Mouse (Mus musculus) MEL (cell line): Measurements from ENCODE around the gene Rnf8. TPM values are rescaled to one million over a fixed set of nuclear protein-coding genes. Genes with fewer than 3 reads are reported as not detected.

ENCODE experiments used
- DNase-seq: peaks from one replicate; pipeline ENCODE4 v3.0.0; 2011; ENCODE audit warnings: low read depth, low spot score
- H3K27ac ChIP-seq: 2 replicates; pipeline ENCODE4 v1.5.1; 2012; ENCODE audit warnings: low read depth, mild to moderate bottlenecking, control low read depth, low read length, moderate library complexity; ENCODE audit not compliant: control insufficient read depth
- H3K27me3 ChIP-seq, 2 experiments: fragments of 150-350 bp in 1 of 2; sonication (generic) in 1 of 2; 2 replicates each; pipeline ENCODE4 v1.6.1; 2012; ENCODE audit warnings: low read length in 2 of 2, mild to moderate bottlenecking in 2 of 2, improper control_type of control experiment in 1 of 2, moderate library complexity in 1 of 2; ENCODE audit not compliant: insufficient read depth in 2 of 2, control insufficient read depth in 1 of 2
- H3K36me3 ChIP-seq, 2 experiments: 2 replicates each; pipeline ENCODE4 v1.6.1; 2012 to 2014; ENCODE audit warnings: low read length in 2 of 2, improper control_type of control experiment in 1 of 2, inconsistent platforms in 1 of 2, mild to moderate bottlenecking in 1 of 2; ENCODE audit not compliant: insufficient read depth in 2 of 2, control insufficient read depth in 1 of 2
- H3K4me1 ChIP-seq, 2 experiments: fragments of 150-350 bp in 1 of 2; sonication (generic) in 1 of 2; 2 replicates each; pipeline ENCODE4 v1.6.1; 2012; ENCODE audit warnings: low read length in 2 of 2, improper control_type of control experiment in 1 of 2, mild to moderate bottlenecking in 1 of 2; ENCODE audit not compliant: insufficient read depth in 2 of 2, control insufficient read depth in 1 of 2
- H3K4me3 ChIP-seq, 2 experiments: fragments of 150-350 bp in 1 of 2; sonication (generic) in 1 of 2; 2 replicates each; pipeline ENCODE4 v1.5.1; 2012; ENCODE audit warnings: low read depth in 2 of 2, low read length in 2 of 2, mild to moderate bottlenecking in 2 of 2, moderate library complexity in 2 of 2, control low read depth in 1 of 2, improper control_type of control experiment in 1 of 2; ENCODE audit not compliant: control insufficient read depth in 1 of 2, insufficient read depth in 1 of 2
- H3K79me2 ChIP-seq: 2 replicates; pipeline ENCODE4 v1.6.1; 2012; ENCODE audit warnings: mild to moderate bottlenecking, low read length, moderate library complexity; ENCODE audit not compliant: control insufficient read depth, poor library complexity, insufficient read depth
- H3K9ac ChIP-seq: 2 replicates; pipeline ENCODE4 v1.6.1; 2012; ENCODE audit warnings: low read depth, mild to moderate bottlenecking, control low read depth, low read length, moderate library complexity; ENCODE audit not compliant: control insufficient read depth, poor library complexity, severe bottlenecking
- H3K9me3 ChIP-seq: fragments of 150-350 bp; sonication (generic); replicated peaks from 2 replicates; pipeline ENCODE4 v1.6.1; 2012; ENCODE audit warnings: mild to moderate bottlenecking, low read length, improper control_type of control experiment, moderate library complexity; ENCODE audit not compliant: insufficient read depth
- BHLHE40 ChIP-seq: IDR thresholded peaks from 2 replicates; pipeline ENCODE4 v1.6.1; 2012; ENCODE audit warnings: low read depth, mild to moderate bottlenecking, inconsistent platforms, low read length, improper control_type of control experiment, borderline replicate concordance
- CHD1 ChIP-seq: IDR thresholded peaks from 2 replicates; pipeline ENCODE4 v1.6.1; 2012; ENCODE audit warnings: low read depth, mild to moderate bottlenecking, inconsistent platforms, low read length, improper control_type of control experiment
- EP300 ChIP-seq, 2 experiments: IDR thresholded peaks; 2 replicates each; pipeline ENCODE4 v1.6.1; 2011; ENCODE audit warnings: improper control_type of control experiment in 2 of 2, low read length in 2 of 2, low read depth in 1 of 2, mild to moderate bottlenecking in 1 of 2
- MAX ChIP-seq: IDR thresholded peaks from 2 replicates; pipeline ENCODE4 v1.6.1; 2011; ENCODE audit warnings: low read length, improper control_type of control experiment
- MXI1 ChIP-seq: IDR thresholded peaks from 2 replicates; pipeline ENCODE4 v1.6.1; 2011; ENCODE audit warnings: mild to moderate bottlenecking, low read depth, low read length, improper control_type of control experiment
- MYC ChIP-seq: IDR thresholded peaks from 2 replicates; pipeline ENCODE4 v1.6.1; 2011; ENCODE audit warnings: low read depth, mild to moderate bottlenecking, low read length, improper control_type of control experiment, moderate library complexity
- NELFE ChIP-seq: IDR thresholded peaks from 2 replicates; pipeline ENCODE4 v1.6.1; 2011; ENCODE audit warnings: low read depth, low read length, improper control_type of control experiment
- NRF1 ChIP-seq: IDR thresholded peaks from 2 replicates; pipeline ENCODE4 v1.6.1; 2014; ENCODE audit warnings: low read depth, mild to moderate bottlenecking, inconsistent platforms, low read length, improper control_type of control experiment, moderate library complexity; ENCODE audit not compliant: poor library complexity, insufficient read depth, severe bottlenecking
- POLR2AphosphoS5 ChIP-seq: IDR thresholded peaks from 2 replicates; pipeline ENCODE4 v1.6.1; 2012; ENCODE audit warnings: low read depth, borderline replicate concordance, mild to moderate bottlenecking, inconsistent platforms, low read length, moderate library complexity, mixed read lengths
- RAD21 ChIP-seq: IDR thresholded peaks from 2 replicates; pipeline ENCODE4 v1.6.1; 2011; ENCODE audit warnings: mild to moderate bottlenecking, low read depth, low read length, improper control_type of control experiment
- SIN3A ChIP-seq: IDR thresholded peaks from 2 replicates; pipeline ENCODE4 v1.6.1; 2012; ENCODE audit warnings: low read length, improper control_type of control experiment, inconsistent platforms
- ZKSCAN1 ChIP-seq: IDR thresholded peaks from 2 replicates; pipeline ENCODE4 v1.6.1; 2012; ENCODE audit warnings: low read depth, mild to moderate bottlenecking, inconsistent platforms, low read length, improper control_type of control experiment, moderate library complexity
- ZNF384 ChIP-seq: IDR thresholded peaks from 2 replicates; pipeline ENCODE4 v1.6.1; 2012; ENCODE audit warnings: low read depth, mild to moderate bottlenecking, inconsistent platforms, low read length, improper control_type of control experiment
- polyA plus RNA-seq, 2 experiments: library from polyadenylated mRNA; stranded (reverse) in 1 of 2; unstranded in 1 of 2; fragments of >175 nt in 1 of 2; fragments of >200 nt in 1 of 2; gene quantifications; 2 replicates each; pipeline versions ENCODE4 v1.2.1 to v1.2.4; 2012; ENCODE audit warnings: low replicate concordance in 2 of 2, low read depth in 1 of 2; ENCODE audit not compliant: insufficient read length in 2 of 2, insufficient read depth in 1 of 2, missing spikeins in 1 of 2
- total RNA-seq: library from RNA; depleted of rRNA; stranded (reverse); fragments of 300-350 nt; gene quantifications from 2 replicates; pipeline ENCODE4 v1.2.3, GENCODE M21; 2012

Rnf8 gene
- total and polyA plus RNA-seq, 3 experiments: 40.3 to 49.2 TPM; not detected in 1

- H3K4me3 ChIP-seq: no peak overlapping the region
- no peak for DNase-seq
- TF ChIP-seq MXI1: no peak
- TF ChIP-seq NELFE: no peak
- no peak for TF ChIP-seq BHLHE40
- TF ChIP-seq MAX: no peak
- no peak for TF ChIP-seq ZKSCAN1
- TF ChIP-seq EP300 (IDR thresholded peaks at IDR 0.05; ENCODE audit: low read depth in 1 of 2, low read length in 2 of 2): no peak
- TF ChIP-seq CHD1: no peak
- TF ChIP-seq, all 39 proteins: peak for 0
- Histone ChIP-seq H3K79me2 (no peaks in the 10 kb centered on the region), H3K27me3 (no peaks in the 10 kb centered on the region), H3K9ac (no peak overlapping the region), H3K9me3 (no peaks in the 10 kb centered on the region), H3K4me1 (no peaks in the 10 kb centered on the region), H3K36me3 (peaks cover 0 to 2% of the 10 kb centered on the region in 2 experiments; a peak in 2 of 4 replicates), H3K27ac (no peak overlapping the region)
Observed at GRCm38 (mm10) chr17:29596771-29597132, 17.8 kb upstream of the Rnf8 start.

DNA sequence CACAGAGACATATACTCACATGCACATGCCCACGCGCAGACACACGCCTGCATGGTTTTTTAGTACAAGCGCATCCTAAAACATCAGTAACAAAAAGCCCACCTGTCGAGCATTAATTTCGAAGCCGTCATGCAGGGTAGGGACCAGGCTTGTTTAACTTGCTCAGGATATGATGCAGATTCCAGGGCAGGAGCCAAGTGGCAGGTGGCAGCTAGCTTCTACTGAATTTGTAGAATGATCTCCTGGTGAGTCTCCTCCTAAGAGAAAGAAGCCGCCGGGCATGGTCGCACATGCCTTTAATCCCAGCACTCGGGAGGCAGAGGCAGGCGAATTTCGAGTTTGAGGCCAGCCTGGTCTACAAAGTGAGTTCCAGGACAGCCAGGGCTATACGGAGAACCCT is 15.5 kb upstream of the Rnf8 start:
- no peaks in the 10 kb centered on the region for H3K4me1 ChIP-seq
- H3K9me3 ChIP-seq: no peaks in the 10 kb centered on the region
- H3K36me3 ChIP-seq: peaks cover 0 to 2% of the 10 kb centered on the region in 2 experiments; a peak in 2 of 4 replicates
- H3K79me2 ChIP-seq: no peaks in the 10 kb centered on the region
- no peak overlapping the region for H3K27ac ChIP-seq
- no peaks in the 10 kb centered on the region for H3K27me3 ChIP-seq
- no peak overlapping the region for H3K4me3 ChIP-seq
- H3K9ac ChIP-seq: no peak overlapping the region
- TF ChIP-seq MAX: no peak
- no peak for DNase-seq

DNA sequence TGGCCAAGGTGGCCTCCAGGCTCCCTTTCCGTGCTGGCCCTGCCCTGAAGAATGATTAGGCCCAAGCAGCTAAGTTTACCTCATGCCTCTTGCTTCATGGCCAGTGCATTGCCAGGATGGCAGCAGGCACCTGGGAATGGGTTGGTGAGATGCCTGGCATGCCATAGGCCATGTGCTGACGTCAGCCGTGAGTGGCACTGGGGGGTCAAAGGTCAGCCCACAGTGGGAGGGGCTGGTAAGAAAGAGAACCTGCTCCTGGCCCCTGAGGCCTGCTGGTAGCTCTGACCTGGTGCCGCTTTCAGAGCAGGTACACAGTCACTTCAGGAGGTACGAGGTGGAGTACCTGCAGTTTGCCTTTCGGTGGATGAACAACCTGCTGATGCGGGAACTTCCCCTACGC is 15.1 kb upstream of the Rnf8 start:
- H3K27ac ChIP-seq: no peak overlapping the region
- no peaks in the 10 kb centered on the region for H3K79me2 ChIP-seq
- H3K9me3 ChIP-seq: no peaks in the 10 kb centered on the region
- H3K36me3 ChIP-seq: peaks cover 0 to 2% of the 10 kb centered on the region in 2 experiments; a peak in 2 of 4 replicates
- DNase-seq: no peak
- H3K27me3 ChIP-seq: no peaks in the 10 kb centered on the region
- H3K9ac ChIP-seq: no peak overlapping the region
- no peaks in the 10 kb centered on the region for H3K4me1 ChIP-seq
- no peak overlapping the region for H3K4me3 ChIP-seq
- TF ChIP-seq RAD21: no peak
- no peak for TF ChIP-seq NELFE
- TF ChIP-seq POLR2AphosphoS5: no peak
- no peak for TF ChIP-seq MAX
- TF ChIP-seq NRF1: no peak
- no peak for TF ChIP-seq MYC
- TF ChIP-seq BHLHE40: no peak
- TF ChIP-seq ZNF384: no peak
- no peak for TF ChIP-seq SIN3A
- TF ChIP-seq ZKSCAN1: no peak
- TF ChIP-seq, all 39 proteins: peak for 0
